Mouse (Mus musculus): ENCODE data around the gene Psmc5.
"Not testable (repeated sequence)": the region's sequence is repeated elsewhere in the genome, so short reads cannot be mapped to it uniquely, and the experiment has no call there.

Gene Psmc5

GRCm38 (mm10) chr11:106255685-106256451 is at the start of gene Psmc5, which contains the start of gene Ftsj3:
TSS of gene Psmc5 (plus strand) at chr11:106256154.
TSS of gene Ftsj3 (minus strand) at chr11:106256079.
- in situ Hi-C loops (cut with MboI, MseI) = no loop called here

- in situ Hi-C loops (cut with MboI, MseI) = loop anchor here (5.0 kb wide), 1 partner anchor 40 kb away; no protein-coding TSS in a partner anchor
Observed at GRCm38 (mm10) chr11:106212771-106213170, 43.2 kb upstream of the Psmc5 start.

GRCm38 (mm10) chr11:106214856-106215255 is 41.1 kb upstream of the Psmc5 start:
- in situ Hi-C loops (cut with MboI, MseI) = loop anchor here (5.0 kb wide), 1 partner anchor 37 kb away; no protein-coding TSS in a partner anchor

GRCm38 (mm10) chr11:106215450-106215859 is 40.5 kb upstream of the Psmc5 start:
- in situ Hi-C loops (cut with MboI, MseI) = no loop called here

- in situ Hi-C loops (cut with MboI, MseI) = no loop called here
Observed at GRCm38 (mm10) chr11:106215927-106216729, 39.8 kb upstream of the Psmc5 start, which contains the start of gene Ccdc47. TSS of gene Ccdc47 (minus strand) at chr11:106216344.

GRCm38 (mm10) chr11:106216730-106217490 is 39.0 kb upstream of the Psmc5 start, which contains the start of gene Ddx42:
TSS of gene Ddx42 (plus strand) at chr11:106216926.
- in situ Hi-C loops (cut with MboI, MseI) = no loop called here

GRCm38 (mm10) chr11:106220603-106221002 is 35.4 kb upstream of the Psmc5 start:
- in situ Hi-C loops (cut with MboI, MseI) = no loop called here

GRCm38 (mm10) chr11:106233978-106234377 is 22.0 kb upstream of the Psmc5 start:
- in situ Hi-C loops (cut with MboI, MseI) = not testable (repeated sequence)

- in situ Hi-C loops (cut with MboI, MseI) = no loop called here
Observed at GRCm38 (mm10) chr11:106246834-106247233, 9.1 kb upstream of the Psmc5 start.

GRCm38 (mm10) chr11:106249326-106249725 is 6.6 kb upstream of the Psmc5 start:
- in situ Hi-C loops (cut with MboI, MseI) = no loop called here

- in situ Hi-C loops (cut with MboI, MseI) = loop anchor here (5.0 kb wide), 1 partner anchor 42 kb away; no protein-coding TSS in a partner anchor
Observed at GRCm38 (mm10) chr11:106254767-106255166, 1.2 kb upstream of the Psmc5 start.

- in situ Hi-C loops (cut with MboI, MseI) = no loop called here
Observed at GRCm38 (mm10) chr11:106255174-106255573, 780 bp upstream of the Psmc5 start.

- in situ Hi-C loops (cut with MboI, MseI) = no loop called here
Observed at GRCm38 (mm10) chr11:106256775-106257174, 821 bp downstream of the Psmc5 start.

- in situ Hi-C loops (cut with MboI, MseI) = no loop called here
Observed at GRCm38 (mm10) chr11:106260826-106261450, 5.0 kb downstream of the Psmc5 start.

- in situ Hi-C loops (cut with MboI, MseI) = no loop called here
Observed at GRCm38 (mm10) chr11:106263963-106264362, 8.0 kb downstream of the Psmc5 start.

GRCm38 (mm10) chr11:106264988-106265387 is 9.0 kb downstream of the Psmc5 start:
- in situ Hi-C loops (cut with MboI, MseI) = no loop called here

GRCm38 (mm10) chr11:106265570-106265969 is 9.6 kb downstream of the Psmc5 start:
- in situ Hi-C loops (cut with MboI, MseI) = no loop called here

- in situ Hi-C loops (cut with MboI, MseI) = no loop called here
Observed at GRCm38 (mm10) chr11:106266431-106266830, 10.5 kb downstream of the Psmc5 start.

- in situ Hi-C loops (cut with MboI, MseI) = no loop called here
Observed at GRCm38 (mm10) chr11:106267311-106267852, 11.4 kb downstream of the Psmc5 start.

- in situ Hi-C loops (cut with MboI, MseI) = no loop called here
Observed at GRCm38 (mm10) chr11:106267871-106268270, 11.9 kb downstream of the Psmc5 start.
